Mouse (Mus musculus) cortical plate, adult 2 months (tissue): ENCODE data around the gene Dcaf11.

Experiments
- CTCF ChIP-seq: fragments of 200-500 bp; IDR thresholded peaks from 2 replicates; pipeline ENCODE4 v1.5.1; 2011; ENCODE audit warnings: mild to moderate bottlenecking, control low read depth, low read length; ENCODE audit not compliant: insufficient read depth; ENCODE audit errors: extremely low read depth
- POLR2A ChIP-seq: fragments of 200-500 bp; IDR thresholded peaks from 2 replicates; pipeline ENCODE4 v1.6.1; 2011; ENCODE audit warnings: mild to moderate bottlenecking, low read length, control low read depth; ENCODE audit not compliant: insufficient read depth; ENCODE audit errors: extremely low read depth

GRCm38 (mm10) chr14:55520451-55521361 lies 39.1 kb upstream of the Dcaf11 start:
- TF ChIP-seq POLR2A = no peak
- 0 out of 2 replicates have a peak, but pooled peaks have one; percentile 5 for TF ChIP-seq CTCF
